In genomic region chr12:86891454-86891785, GRCm38 (mm10) we compare ENCODE assay signal across 8 mouse cellular contexts. TPM values are rescaled to one million over a fixed set of nuclear protein-coding genes. Genes with fewer than 3 reads are reported as not detected.
DNase-seq lines count a peak whose midpoint lies in the region; ATAC-seq and TF ChIP-seq lines count a peak whose summit lies in the region.

No protein-coding gene starts in this region.

- H3K36me3 ChIP-seq in kidney, embryonic 15.5 days = no peaks in the 10 kb centered on the region
- H3K36me3 ChIP-seq in intestine, embryonic 14.5 days (ENCODE audit: control insufficient read depth, insufficient read depth, low read length) = no peaks in the 10 kb centered on the region
- no peaks in the 10 kb centered on the region for H3K36me3 ChIP-seq in midbrain, postnatal 0 days (ENCODE audit: insufficient read depth, low read length)

- H3K9ac ChIP-seq in kidney, embryonic 15.5 days = peak overlapping the region; percentile 59
- peak overlapping the region; percentile 31 for H3K9ac ChIP-seq in intestine, embryonic 14.5 days (ENCODE audit: low read length)
- peak overlapping the region; percentile 48 for H3K9ac ChIP-seq in midbrain, postnatal 0 days (replicated peaks; ENCODE audit: low read length, poor library complexity, severe bottlenecking)

- TF ChIP-seq CTCF in brain, embryonic 14.5 days (IDR thresholded peaks at IDR 0.05; ENCODE audit: borderline replicate concordance, extremely low read depth, insufficient read depth, insufficient read length) = no peak
- TF ChIP-seq CTCF in midbrain, postnatal 0 days (IDR thresholded peaks at IDR 0.05) = no peak

- TF ChIP-seq POLR2A in brain, embryonic 14.5 days (IDR thresholded peaks at IDR 0.05; ENCODE audit: borderline replicate concordance, extremely low read depth, insufficient read depth, insufficient read length, poor library complexity, severe bottlenecking) = no peak

- peak overlapping the region; percentile 68 for H3K4me2 ChIP-seq in kidney, embryonic 15.5 days
- peak overlapping the region; percentile 66 for H3K4me2 ChIP-seq in intestine, embryonic 14.5 days (ENCODE audit: low read length)
- peak overlapping the region; percentile 44 for H3K4me2 ChIP-seq in midbrain, postnatal 0 days (ENCODE audit: low read depth, low read length, poor library complexity, severe bottlenecking)

- 5% methylated on average over 11 of the region's 11 CpGs for whole genome bisulfite sequencing in kidney, embryonic 15.5 days
- WGBS in intestine, embryonic 14.5 days = 22% methylated on average over 11 of the region's 11 CpGs
- 5% methylated on average over 11 of the region's 11 CpGs for WGBS in midbrain, postnatal 0 days

- ATAC-seq in kidney, embryonic 15.5 days (replicated peaks; ENCODE audit: low FRiP score) = no peak
- ATAC-seq in intestine, embryonic 14.5 days (replicated peaks; ENCODE audit: low FRiP score, low TSS enrichment, low read depth) = no peak
- ATAC-seq in midbrain, postnatal 0 days (ENCODE audit: low FRiP score) = no peak
- ATAC-seq in monocyte, adult 5-6 weeks (replicated peaks; ENCODE audit: insufficient number of reproducible peaks, low FRiP score, low TSS enrichment, poor library complexity, severe bottlenecking) = no peak

- intact Hi-C loops in left cerebral cortex, postnatal 25 days (cut with DNase I) = no loop called here

- H3K27me3 ChIP-seq in kidney, embryonic 15.5 days = no peaks in the 10 kb centered on the region
- H3K27me3 ChIP-seq in intestine, embryonic 14.5 days (replicated peaks; ENCODE audit: control insufficient read depth, insufficient read depth, low read length) = no peaks in the 10 kb centered on the region
- H3K27me3 ChIP-seq in midbrain, postnatal 0 days (ENCODE audit: insufficient read depth, low read length) = no peaks in the 10 kb centered on the region

- no peaks in the 10 kb centered on the region for H3K9me3 ChIP-seq in kidney, embryonic 15.5 days (replicated peaks)
- no peaks in the 10 kb centered on the region for H3K9me3 ChIP-seq in intestine, embryonic 14.5 days (ENCODE audit: control insufficient read depth, low read length)
- no peaks in the 10 kb centered on the region for H3K9me3 ChIP-seq in midbrain, postnatal 0 days (ENCODE audit: low read length)

- peak overlapping the region; percentile 100 for H3K27ac ChIP-seq in kidney, embryonic 15.5 days
- peak overlapping the region; percentile 97 for H3K27ac ChIP-seq in intestine, embryonic 14.5 days (ENCODE audit: low read depth)
- peak overlapping the region; percentile 95 for H3K27ac ChIP-seq in midbrain, postnatal 0 days (ENCODE audit: low read depth, low read length)

- peaks cover 93% of the 10 kb centered on the region for H3K4me1 ChIP-seq in kidney, embryonic 15.5 days
- H3K4me1 ChIP-seq in intestine, embryonic 14.5 days (replicated peaks; ENCODE audit: control insufficient read depth, insufficient read depth, low read length) = peaks cover 86% of the 10 kb centered on the region
- peaks cover 59% of the 10 kb centered on the region for H3K4me1 ChIP-seq in midbrain, postnatal 0 days (ENCODE audit: insufficient read depth, low read length)

- no peak for DNase-seq in kidney, adult 8-10 months
- DNase-seq in brain, embryonic 14.5 days (ENCODE audit: low read depth) = peak; percentile 90
- no peak for DNase-seq in intestine, embryonic 14.5 days (ENCODE audit: low spot score)
- DNase-seq in midbrain, postnatal 0 days (ENCODE audit: low spot score) = no peak
- no peak for DNase-seq in gastrocnemius, adult 8-10 months (ENCODE audit: low spot score in 2 of 2)
- DNase-seq in left cerebral cortex, postnatal 25 days (ENCODE audit: low spot score in 2 of 2) = no peak

- H3K4me3 ChIP-seq in kidney, embryonic 15.5 days (replicated peaks) = peak overlapping the region; percentile 42
- H3K4me3 ChIP-seq in intestine, embryonic 14.5 days (ENCODE audit: low read depth, low read length) = peak overlapping the region; percentile 23; the same call in 1 of the 2 replicates
- H3K4me3 ChIP-seq in midbrain, postnatal 0 days (ENCODE audit: low read depth, low read length) = 0 out of 2 replicates have a peak overlapping the region, but pooled peaks have one; percentile 25

RNA-seq across cellular contexts. Expression of gene Irf2bpl, which starts 6.8 kb away (rescaled TPM):
- polyA plus RNA-seq in kidney, embryonic 15.5 days (2015; fragmentation: Nextera tagmentation; extraction: Ambion mirVana) = 40.7 and 43.9 TPM in 2 replicates
- polyA plus RNA-seq in brain, embryonic 14.5 days (2012; rRNA removed) = 77.9 and 97.5 TPM in 2 replicates
- polyA plus RNA-seq in intestine, embryonic 14.5 days (2014; fragmentation: Nextera tagmentation; extraction: Ambion mirVana) = 16.3 and 18.4 TPM in 2 replicates
- total RNA-seq in midbrain, postnatal 0 days (2014; rRNA removed) = 171 and 191 TPM in 2 replicates
- polyA plus RNA-seq in midbrain, postnatal 0 days (2015; fragmentation: Nextera tagmentation; extraction: Ambion mirVana) = 74.2 and 86.2 TPM in 2 replicates
- 15.1 to 32.7 TPM (median 18.2 TPM) in 3 replicates for total RNA-seq in monocyte, adult 5-6 weeks (2017)
- 10 to 100 TPM; 21.3 to 27.0 (median 22.9) TPM for total RNA-seq in gastrocnemius, adult 8-10 months (2022)
- 10 to 100 TPM; 61.9 to 78.7 TPM for total RNA-seq in left cerebral cortex, postnatal 25 days (2021)

RNA-seq across cellular contexts. Expression of gene Cipc, which starts 55.4 kb away (rescaled TPM):
- polyA plus RNA-seq in kidney, embryonic 15.5 days (2015; fragmentation: Nextera tagmentation; extraction: Ambion mirVana) = 20.9 and 22.7 TPM in 2 replicates
- polyA plus RNA-seq in brain, embryonic 14.5 days (2012; rRNA removed) = 67.3 and 70.7 TPM in 2 replicates
- 16.3 and 16.9 TPM in 2 replicates for polyA plus RNA-seq in intestine, embryonic 14.5 days (2014; fragmentation: Nextera tagmentation; extraction: Ambion mirVana)
- total RNA-seq in midbrain, postnatal 0 days (2014; rRNA removed) = 65.7 and 77.5 TPM in 2 replicates
- polyA plus RNA-seq in midbrain, postnatal 0 days (2015; fragmentation: Nextera tagmentation; extraction: Ambion mirVana) = 34.6 and 37.6 TPM in 2 replicates
- total RNA-seq in monocyte, adult 5-6 weeks (2017) = 25.1 to 34.7 TPM (median 25.9 TPM) in 3 replicates
- 10 to 100 TPM; 34.5 to 38.7 (median 37.1) TPM for total RNA-seq in gastrocnemius, adult 8-10 months (2022)
- 10 to 100 TPM; 79.9 to 87.8 TPM for total RNA-seq in left cerebral cortex, postnatal 25 days (2021)
